Mouse (Mus musculus) lung, postnatal 0 days (tissue): ENCODE results near the gene Mark2.

Source experiments
- CTCF ChIP-seq: IDR thresholded peaks from 2 replicates; pipeline ENCODE4 v1.5.1; 2016; ENCODE audit warnings: antibody characterized with exemption, mild to moderate bottlenecking
- EP300 ChIP-seq: IDR thresholded peaks from 2 replicates; pipeline ENCODE4 v1.6.1; 2016; ENCODE audit warnings: antibody characterized with exemption, mild to moderate bottlenecking, control low read depth

DNA sequence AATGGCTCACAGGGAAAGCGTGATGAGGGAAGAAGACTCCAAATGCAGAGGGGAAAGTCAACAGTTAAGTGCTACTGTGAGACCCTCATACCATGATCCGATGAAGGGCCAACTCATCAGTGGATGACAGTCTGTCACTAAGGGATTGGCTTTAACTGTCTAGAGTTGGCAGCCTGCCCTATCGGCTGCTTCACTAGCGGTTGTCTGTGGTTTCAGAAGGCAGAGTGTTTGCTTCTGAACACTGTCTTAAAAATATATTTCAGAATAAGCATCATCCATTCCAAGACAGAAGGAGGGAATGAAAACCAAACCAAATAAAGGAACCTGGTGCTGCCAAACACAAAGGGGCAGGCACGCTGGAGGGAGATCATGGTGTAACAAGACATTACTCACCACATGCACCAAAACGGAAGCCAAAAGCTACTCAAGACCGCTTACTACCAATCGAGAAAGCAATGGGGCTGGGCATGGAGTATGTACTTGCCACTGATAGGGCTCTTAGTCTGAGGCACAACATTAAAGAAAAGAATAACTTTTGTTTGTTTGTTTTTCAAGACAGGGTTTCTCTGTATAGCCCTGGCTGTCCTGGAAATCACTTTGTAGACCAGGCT lies 26.6 kb downstream of the Mark2 start:
- TF ChIP-seq CTCF, result no peak
- no peak for TF ChIP-seq EP300
